Mouse (Mus musculus): Measurements from ENCODE around the gene Gm10217. TPM values are rescaled to one million over a fixed set of nuclear protein-coding genes. Genes with fewer than 3 reads are reported as not detected.

Gm10217 gene
- total RNA-seq (2012; rRNA removed), result not detected in 2 replicates
- polyA plus RNA-seq (2012; ENCODE audit: insufficient read depth in 1 of 2, insufficient read length in 2 of 2, low read depth in 1 of 2, low replicate concordance in 2 of 2, missing spikeins in 1 of 2), result not detected

DNA sequence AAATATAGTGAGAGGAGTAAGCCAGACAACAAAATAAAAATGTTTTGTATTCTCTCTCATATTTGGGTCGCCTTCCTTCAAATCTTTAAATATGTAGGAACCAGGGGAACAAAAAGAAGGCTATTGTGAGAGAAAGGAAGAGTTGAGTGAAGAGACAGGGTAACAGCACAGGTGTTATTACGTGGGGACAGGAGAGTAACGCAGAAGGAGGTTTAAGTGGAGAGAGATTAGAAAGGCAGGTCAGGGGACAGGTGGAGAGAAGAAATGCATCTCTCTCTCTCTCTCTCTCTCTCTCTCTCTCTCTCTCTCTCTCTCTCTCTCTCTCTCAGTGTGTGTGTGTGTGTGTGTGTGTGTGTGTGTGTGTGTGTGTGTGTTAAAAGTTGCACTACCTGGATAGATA lies at the start of gene Gm10217:
Gene Gm10217, plus strand, starts transcription at position 301 of the 400 bp plus-strand sequence.
- Histone ChIP-seq H3K36me3 (ENCODE audit: control insufficient read depth in 1 of 2, insufficient read depth in 2 of 2, low read length in 2 of 2) (no peaks in the 10 kb centered on the region), H3K9me3 (replicated peaks; ENCODE audit: insufficient read depth, low read length) (no peaks in the 10 kb centered on the region), H3K27ac (ENCODE audit: control insufficient read depth, low read depth, low read length) (no peak within 1 kb of the TSS), H3K27me3 (ENCODE audit: control insufficient read depth in 1 of 2, insufficient read depth in 2 of 2, low read length in 2 of 2) (no peaks in the 10 kb centered on the region), H3K79me2 (ENCODE audit: control insufficient read depth, insufficient read depth, low read length, poor library complexity) (no peaks in the 10 kb centered on the region), H3K4me3 (ENCODE audit: control insufficient read depth in 1 of 2, insufficient read depth in 1 of 2, low read depth in 2 of 2, low read length in 2 of 2) (no peak within 1 kb of the TSS), H3K4me1 (ENCODE audit: control insufficient read depth in 1 of 2, insufficient read depth in 2 of 2, low read length in 2 of 2) (no peaks in the 10 kb centered on the region), H3K9ac (ENCODE audit: control insufficient read depth, low read depth, low read length, poor library complexity, severe bottlenecking) (no peak within 1 kb of the TSS)
- TF ChIP-seq RCOR1 (IDR thresholded peaks at IDR 0.05; ENCODE audit: low read depth, low read length) (no peak), SIN3A (IDR thresholded peaks at IDR 0.05; ENCODE audit: low read length) (no peak), CHD1 (IDR thresholded peaks at IDR 0.05; ENCODE audit: low read depth, low read length) (no peak), ETS1 (IDR thresholded peaks at IDR 0.05; ENCODE audit: low read depth, low read length) (no peak), MAFK (IDR thresholded peaks at IDR 0.05; ENCODE audit: borderline replicate concordance, low read depth, low read length) (no peak), MAZ (IDR thresholded peaks at IDR 0.05; ENCODE audit: low read depth, low read length) (no peak), ZC3H11A (IDR thresholded peaks at IDR 0.05; ENCODE audit: low read depth, low read length) (no peak), MEF2A (IDR thresholded peaks at IDR 0.05; ENCODE audit: extremely low read depth, insufficient replicate concordance, low read depth, low read length, poor library complexity, severe bottlenecking) (no peak), POLR2AphosphoS5 (IDR thresholded peaks at IDR 0.05; ENCODE audit: borderline replicate concordance, low read depth, low read length) (no peak), POLR2AphosphoS2 (IDR thresholded peaks at IDR 0.05; ENCODE audit: low read length) (no peak), GATA1 (IDR thresholded peaks at IDR 0.05; ENCODE audit: low read depth, low read length) (no peak), USF2 (IDR thresholded peaks at IDR 0.05; ENCODE audit: borderline replicate concordance in 1 of 2, insufficient read depth in 1 of 2, low read depth in 1 of 2, low read length in 2 of 2) (no peak), GABPA (IDR thresholded peaks at IDR 0.05; ENCODE audit: low read depth, low read length) (no peak), TBP (IDR thresholded peaks at IDR 0.05; ENCODE audit: low read depth, low read length) (no peak)
- no peak for DNase-seq (ENCODE audit: low read depth, low spot score)

DNA sequence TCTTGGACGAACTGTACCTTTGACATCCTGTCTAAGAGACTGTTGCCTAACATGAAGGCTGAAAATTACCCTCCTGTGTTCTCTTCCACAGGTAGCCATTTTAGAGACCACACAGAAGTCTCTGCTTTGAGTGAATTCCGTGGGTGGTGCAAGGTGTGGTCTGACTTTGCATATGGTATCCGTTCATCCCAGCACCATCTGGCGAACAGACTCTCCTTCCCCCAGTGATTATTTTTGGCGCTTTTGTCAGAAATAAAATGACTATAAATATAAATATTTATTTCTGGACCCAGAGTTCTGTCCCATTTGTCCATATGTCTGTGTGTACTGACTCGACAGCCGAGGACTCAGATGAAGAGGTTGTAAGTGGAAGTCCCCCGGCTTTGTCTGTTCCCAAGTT lies 39.3 kb upstream of the Gm10217 start:
- Histone ChIP-seq H3K4me3 (ENCODE audit: control insufficient read depth in 1 of 2, insufficient read depth in 1 of 2, low read depth in 2 of 2, low read length in 2 of 2) (no peak overlapping the region), H3K9ac (ENCODE audit: control insufficient read depth, low read depth, low read length, poor library complexity, severe bottlenecking) (no peak overlapping the region), H3K36me3 (ENCODE audit: control insufficient read depth in 1 of 2, insufficient read depth in 2 of 2, low read length in 2 of 2) (no peaks in the 10 kb centered on the region), H3K79me2 (ENCODE audit: control insufficient read depth, insufficient read depth, low read length, poor library complexity) (no peaks in the 10 kb centered on the region), H3K27ac (ENCODE audit: control insufficient read depth, low read depth, low read length) (no peak overlapping the region), H3K4me1 (ENCODE audit: control insufficient read depth in 1 of 2, insufficient read depth in 2 of 2, low read length in 2 of 2) (no peaks in the 10 kb centered on the region), H3K9me3 (replicated peaks; ENCODE audit: insufficient read depth, low read length) (no peaks in the 10 kb centered on the region; the same call in 1 of the 2 replicates), H3K27me3 (ENCODE audit: control insufficient read depth in 1 of 2, insufficient read depth in 2 of 2, low read length in 2 of 2) (no peaks in the 10 kb centered on the region)
- no peak for DNase-seq (ENCODE audit: low read depth, low spot score)
- TF ChIP-seq CHD1 (IDR thresholded peaks at IDR 0.05; ENCODE audit: low read depth, low read length) (no peak), MAZ (IDR thresholded peaks at IDR 0.05; ENCODE audit: low read depth, low read length) (no peak), ZKSCAN1 (IDR thresholded peaks at IDR 0.05; ENCODE audit: low read depth, low read length) (no peak), TBP (IDR thresholded peaks at IDR 0.05; ENCODE audit: low read depth, low read length) (no peak), GATA1 (IDR thresholded peaks at IDR 0.05; ENCODE audit: low read depth, low read length) (no peak)
